Mouse (Mus musculus) heart, adult 2 months (tissue): ENCODE measurements at regions not wholly inside any gene's neighbourhood (a gene's known extent, or its start where the extent isn't known, plus 50 kb on each side); places are given as distances from the start of the nearest gene placed in this dataset.

ENCODE experiments used
- CTCF ChIP-seq: fragments of 200-600 bp; IDR thresholded peaks from 2 replicates; pipeline ENCODE4 v1.8.1; 2022; ENCODE audit warnings: antibody characterized with exemption, mild to moderate bottlenecking, moderate library complexity
- POLR2A ChIP-seq: fragments of 200-500 bp; IDR thresholded peaks from 2 replicates; pipeline ENCODE4 v1.6.1; 2011; ENCODE audit warnings: mild to moderate bottlenecking, low read depth, low read length, control low read depth; ENCODE audit not compliant: insufficient read depth

- TF ChIP-seq POLR2A, result no peak
- no peak for TF ChIP-seq CTCF
These were observed 415.1 kb downstream of the Eepd1 start for GRCm38 (mm10) chr9:25896333-25896905.
